Mouse (Mus musculus): ENCODE results near the gene Fopnl. TPM values are rescaled to one million over a fixed set of nuclear protein-coding genes. Genes with fewer than 3 reads are reported as not detected.

Gene Fopnl
- polyA plus RNA-seq, 1 experiment from 2014 or later, result 45.1 TPM

GRCm38 (mm10) chr16:14361362-14362098 lies 44.3 kb upstream of the Fopnl start, which contains the start of gene Abcc1:
Abcc1 (plus strand) TSS chr16:14361558.
- WGBS (ENCODE audit: insufficient replicate concordance), result under 1% methylated on average over 54 of the region's 64 CpGs
- peak within 1 kb of the TSS; percentile 81 for H3K4me3 ChIP-seq (ENCODE audit: low read depth, low read length)
- H3K36me3 ChIP-seq (replicated peaks; ENCODE audit: insufficient read depth, low read length), result no peaks in the 10 kb centered on the region
- 0 out of 2 replicates have a peak, but pooled peaks have one; percentile 3 for TF ChIP-seq CTCF (IDR thresholded peaks at IDR 0.05; ENCODE audit: low read depth)
- no peak for TF ChIP-seq EP300 (IDR thresholded peaks at IDR 0.05; ENCODE audit: low read depth)
- H3K27ac ChIP-seq (ENCODE audit: low read depth), result no peak within 1 kb of the TSS
- DNase-seq, result peak; percentile 82
- H3K4me1 ChIP-seq (ENCODE audit: insufficient read depth), result peaks cover 10% of the 10 kb centered on the region
- no peaks in the 10 kb centered on the region for H3K9me3 ChIP-seq (ENCODE audit: low read length)
- no peaks in the 10 kb centered on the region for H3K27me3 ChIP-seq (ENCODE audit: insufficient read depth, low read length)
- peak within 1 kb of the TSS; percentile 94 for H3K4me2 ChIP-seq (ENCODE audit: low read depth, low read length)
- peak; percentile 93 for ATAC-seq
- H3K9ac ChIP-seq (replicated peaks), result peak within 1 kb of the TSS; percentile 72

DNA sequence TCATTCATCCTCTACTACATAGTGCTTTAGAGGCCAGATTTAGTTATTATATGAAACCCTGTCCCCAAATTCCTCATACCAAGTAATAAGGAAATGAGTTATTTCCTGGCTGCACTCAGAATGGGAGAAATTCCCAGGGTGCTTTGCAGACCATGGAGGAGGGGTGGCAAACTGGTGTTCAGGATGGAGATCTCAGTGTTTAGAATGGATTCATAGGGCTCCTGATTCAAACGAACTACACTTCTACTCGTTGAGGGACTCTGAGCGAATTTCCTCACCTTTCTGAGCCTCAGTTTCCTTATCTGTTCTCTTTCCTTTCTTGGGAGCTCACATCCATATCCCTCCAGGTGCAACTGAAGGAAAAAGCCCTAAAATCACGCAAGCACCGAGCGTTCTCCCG lies 43.7 kb upstream of the Fopnl start:
- H3K9me3 ChIP-seq (ENCODE audit: low read length), result no peaks in the 10 kb centered on the region
- peaks cover 10% of the 10 kb centered on the region for H3K4me1 ChIP-seq (ENCODE audit: insufficient read depth)
- no peak for TF ChIP-seq CTCF (IDR thresholded peaks at IDR 0.05; ENCODE audit: low read depth)
- no peak for TF ChIP-seq EP300 (IDR thresholded peaks at IDR 0.05; ENCODE audit: low read depth)
- no peak overlapping the region for H3K27ac ChIP-seq (ENCODE audit: low read depth)
- no peaks in the 10 kb centered on the region for H3K36me3 ChIP-seq (replicated peaks; ENCODE audit: insufficient read depth, low read length)
- WGBS (ENCODE audit: insufficient replicate concordance), result 5% methylated on average over 7 of the region's 7 CpGs
- H3K4me3 ChIP-seq (ENCODE audit: low read depth, low read length), result peak overlapping the region; percentile 81
- no peak for ATAC-seq
- peak overlapping the region; percentile 94 for H3K4me2 ChIP-seq (ENCODE audit: low read depth, low read length)
- no peak for DNase-seq
- peak overlapping the region; percentile 72 for H3K9ac ChIP-seq (replicated peaks)
- no peaks in the 10 kb centered on the region for H3K27me3 ChIP-seq (ENCODE audit: insufficient read depth, low read length)

DNA sequence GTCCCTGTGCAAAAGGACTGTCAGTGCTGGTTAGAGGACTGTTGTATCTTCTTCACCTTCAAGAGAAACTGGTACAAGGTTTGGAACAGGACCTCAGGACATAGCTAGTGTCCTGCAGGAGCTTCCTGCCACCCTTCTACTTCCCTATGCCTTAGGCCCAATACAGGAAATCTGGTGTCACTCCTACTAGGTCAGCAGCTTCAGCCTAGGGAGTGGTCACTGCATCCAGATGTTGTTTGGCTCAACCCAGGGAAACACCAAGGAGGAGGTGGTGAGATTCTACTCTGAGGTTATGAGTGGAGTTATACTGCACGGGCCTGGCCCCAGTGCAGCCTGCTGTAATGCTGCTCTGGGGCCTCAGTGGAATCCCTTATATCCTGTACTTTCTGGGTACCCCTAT lies 41.3 kb upstream of the Fopnl start:
- Histone ChIP-seq H3K27ac (ENCODE audit: low read depth) (no peak overlapping the region), H3K9me3 (ENCODE audit: low read length) (no peaks in the 10 kb centered on the region), H3K4me2 (ENCODE audit: low read depth, low read length) (no peak overlapping the region), H3K4me3 (ENCODE audit: low read depth, low read length) (no peak overlapping the region), H3K9ac (replicated peaks) (no peak overlapping the region), H3K27me3 (ENCODE audit: insufficient read depth, low read length) (no peaks in the 10 kb centered on the region), H3K4me1 (ENCODE audit: insufficient read depth) (peaks cover 8% of the 10 kb centered on the region), H3K36me3 (replicated peaks; ENCODE audit: insufficient read depth, low read length) (no peaks in the 10 kb centered on the region)
- DNase-seq, result no peak
- TF ChIP-seq EP300 (IDR thresholded peaks at IDR 0.05; ENCODE audit: low read depth) (no peak), CTCF (IDR thresholded peaks at IDR 0.05; ENCODE audit: low read depth) (no peak)
- 36% methylated on average over 1 of the region's 1 CpGs for WGBS (ENCODE audit: insufficient replicate concordance)
- ATAC-seq, result no peak

DNA sequence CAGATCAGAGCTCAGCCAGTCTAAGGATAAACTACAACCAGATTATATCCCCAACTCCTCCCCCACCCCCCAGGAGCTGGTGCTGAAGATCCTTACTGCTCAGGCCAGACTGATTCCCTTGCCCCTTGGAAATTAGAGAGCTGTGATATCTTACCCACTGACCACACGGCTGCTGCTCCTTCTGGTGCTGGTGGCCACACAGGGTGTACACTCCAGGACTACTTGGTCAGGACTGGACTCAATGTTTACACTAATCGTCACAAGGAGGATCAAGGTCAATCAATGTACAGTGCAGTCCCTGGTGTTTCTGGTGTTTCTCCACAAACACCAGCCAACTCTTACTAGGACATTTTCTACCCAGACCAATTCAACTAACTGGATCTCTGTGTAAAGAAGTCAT lies 40.7 kb upstream of the Fopnl start:
- no peak overlapping the region for H3K9ac ChIP-seq (replicated peaks)
- no peak overlapping the region for H3K4me2 ChIP-seq (ENCODE audit: low read depth, low read length)
- H3K4me1 ChIP-seq (ENCODE audit: insufficient read depth), result peaks cover 4% of the 10 kb centered on the region
- WGBS (ENCODE audit: insufficient replicate concordance), result 61% methylated on average over 2 of the region's 2 CpGs
- H3K27ac ChIP-seq (ENCODE audit: low read depth), result no peak overlapping the region
- H3K36me3 ChIP-seq (replicated peaks; ENCODE audit: insufficient read depth, low read length), result no peaks in the 10 kb centered on the region
- no peak for ATAC-seq
- no peak for DNase-seq
- TF ChIP-seq EP300 (IDR thresholded peaks at IDR 0.05; ENCODE audit: low read depth), result no peak
- no peak for TF ChIP-seq CTCF (IDR thresholded peaks at IDR 0.05; ENCODE audit: low read depth)
- H3K4me3 ChIP-seq (ENCODE audit: low read depth, low read length), result no peak overlapping the region
- no peaks in the 10 kb centered on the region for H3K9me3 ChIP-seq (ENCODE audit: low read length)
- H3K27me3 ChIP-seq (ENCODE audit: insufficient read depth, low read length), result no peaks in the 10 kb centered on the region

GRCm38 (mm10) chr16:14352663-14353062 lies 35.5 kb upstream of the Fopnl start:
- TF ChIP-seq EP300 (IDR thresholded peaks at IDR 0.05; ENCODE audit: low read depth), result no peak
- H3K4me3 ChIP-seq (ENCODE audit: low read depth, low read length), result no peak overlapping the region
- H3K36me3 ChIP-seq (replicated peaks; ENCODE audit: insufficient read depth, low read length), result no peaks in the 10 kb centered on the region
- DNase-seq (no peak), ATAC-seq (no peak)
- 51% methylated on average over 5 of the region's 5 CpGs for WGBS (ENCODE audit: insufficient replicate concordance)
- no peak overlapping the region for H3K4me2 ChIP-seq (ENCODE audit: low read depth, low read length)
- H3K9ac ChIP-seq (replicated peaks), result no peak overlapping the region
- H3K4me1 ChIP-seq (ENCODE audit: insufficient read depth), result peaks cover 7% of the 10 kb centered on the region; the same call in 1 of the 2 replicates
- H3K27me3 ChIP-seq (ENCODE audit: insufficient read depth, low read length), result no peaks in the 10 kb centered on the region
- H3K27ac ChIP-seq (ENCODE audit: low read depth), result no peak overlapping the region
- H3K9me3 ChIP-seq (ENCODE audit: low read length), result no peaks in the 10 kb centered on the region

DNA sequence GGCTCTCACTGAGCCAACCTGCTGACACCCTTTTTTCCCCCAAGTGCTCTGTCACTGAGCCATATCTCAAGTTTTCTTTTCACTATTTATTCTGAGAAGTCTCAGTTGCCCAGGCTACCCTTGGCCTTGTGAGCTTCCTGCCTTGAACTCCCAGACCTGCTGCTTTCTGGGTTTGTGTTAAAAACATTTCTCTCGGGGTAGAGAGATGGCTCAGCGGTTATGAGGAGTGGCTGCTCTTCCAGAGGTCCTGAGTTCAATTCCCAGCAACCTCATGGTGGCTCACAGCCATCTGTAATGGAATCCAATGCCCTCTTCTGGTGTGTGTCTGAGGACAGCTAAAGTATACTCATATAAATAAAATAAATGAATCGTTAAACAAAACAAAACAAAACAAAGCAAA lies 35.0 kb upstream of the Fopnl start:
- H3K4me1 ChIP-seq (ENCODE audit: insufficient read depth), result peaks cover 7% of the 10 kb centered on the region; the same call in 1 of the 2 replicates
- H3K4me3 ChIP-seq (ENCODE audit: low read depth, low read length), result no peak overlapping the region
- H3K27me3 ChIP-seq (ENCODE audit: insufficient read depth, low read length), result no peaks in the 10 kb centered on the region
- no peak overlapping the region for H3K9ac ChIP-seq (replicated peaks)
- ATAC-seq (no peak), DNase-seq (no peak)
- TF ChIP-seq EP300 (IDR thresholded peaks at IDR 0.05; ENCODE audit: low read depth) (no peak), CTCF (IDR thresholded peaks at IDR 0.05; ENCODE audit: low read depth) (no peak)
- no peaks in the 10 kb centered on the region for H3K9me3 ChIP-seq (ENCODE audit: low read length)
- no peaks in the 10 kb centered on the region for H3K36me3 ChIP-seq (replicated peaks; ENCODE audit: insufficient read depth, low read length)
- WGBS (ENCODE audit: insufficient replicate concordance), result 70% methylated on average over 3 of the region's 3 CpGs
- no peak overlapping the region for H3K4me2 ChIP-seq (ENCODE audit: low read depth, low read length)
- H3K27ac ChIP-seq (ENCODE audit: low read depth), result 0 out of 2 replicates have a peak overlapping the region, but pooled peaks have one; percentile 13

Measured in liver, postnatal 0 days (tissue).